Mouse (Mus musculus): Measurements from ENCODE around the gene Actl6b.

GRCm38 (mm10) chr5:137562965-137563364 is 9.6 kb downstream of the Actl6b start:
- TF ChIP-seq POLR2A (IDR thresholded peaks at IDR 0.05; ENCODE audit: control insufficient read depth, extremely low read depth, insufficient read depth, low read length, poor library complexity) (no peak), CTCF (IDR thresholded peaks at IDR 0.05; ENCODE audit: borderline replicate concordance, control insufficient read depth, extremely low read depth, insufficient read depth, low read length, poor library complexity) (no peak)
